Mouse (Mus musculus) adrenal gland, postnatal 25 days (tissue): Measurements from ENCODE around the gene Pno1. TPM values are rescaled to one million over a fixed set of nuclear protein-coding genes. Genes with fewer than 3 reads are reported as not detected.
A peak's percentile ranks its signal among the peaks of the same experiment; 100 is the strongest.
"Not testable (repeated sequence)": the region's sequence is repeated elsewhere in the genome, so short reads cannot be mapped to it uniquely, and the experiment has no call there.

Experiments
- DNase-seq: peaks from one replicate; pipeline ENCODE4 v3.0.0; 2021; ENCODE audit warnings: mixed read lengths
- long read RNA-seq: library from polyadenylated mRNA; stranded (forward); transcript quantifications from one replicate; pipeline ENCODE4 v2.0.0, GENCODE M21; 2021
- total RNA-seq: library from RNA; stranded (reverse); gene quantifications from 2 replicates; pipeline ENCODE4 v1.2.3, GENCODE M21; 2021

Pno1 gene
- total RNA-seq, result 45.3 and 49.9 TPM in 2 replicates
- long read RNA-seq, transcript Pno1-201 (7 exons, 1,544 nt), result major isoform, 57 of 58 reads
- long read RNA-seq, partial matches to known transcripts, result 1 of 58 reads
- long read RNA-seq, other reads (novel, unspliced or antisense), result 0 of 58 reads

GRCm38 (mm10) chr11:17211258-17212140 lies at the start of gene Pno1:
Pno1 (minus strand) TSS chr11:17211568.
- peak; percentile 95 for DNase-seq

GRCm38 (mm10) chr11:17257861-17258260 lies 46.5 kb upstream of the Pno1 start:
- peak; percentile 31 for DNase-seq

DNA sequence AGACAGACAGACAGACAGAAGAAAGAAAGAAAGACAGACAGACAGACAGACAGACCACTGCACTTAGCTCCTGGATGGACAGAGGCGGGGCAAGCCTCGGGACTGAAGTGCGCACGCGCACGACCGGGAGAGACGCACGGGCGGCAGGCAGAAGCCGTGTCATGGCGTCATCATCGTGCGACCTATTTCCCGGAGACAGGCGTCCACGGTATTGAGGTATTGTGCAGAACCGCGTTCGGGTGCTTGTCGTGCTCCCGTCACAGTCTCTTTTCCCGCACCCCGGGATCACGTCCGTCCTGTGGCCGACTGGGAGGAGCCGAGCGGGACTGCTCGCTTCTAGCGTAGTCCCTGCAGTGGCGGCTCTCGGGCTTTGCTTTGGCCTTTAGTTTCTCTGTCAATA lies 46.1 kb upstream of the Pno1 start, which contains the start of gene C1d:
TSS of gene C1d (plus strand) at position 137 of the 400 bp plus-strand sequence.
- DNase-seq, result peak; percentile 97

- no peak for DNase-seq
Observed at GRCm38 (mm10) chr11:17256813-17257365, 45.5 kb upstream of the Pno1 start.

- DNase-seq, result no peak
Observed at GRCm38 (mm10) chr11:17248715-17249114, 37.3 kb upstream of the Pno1 start.

DNA sequence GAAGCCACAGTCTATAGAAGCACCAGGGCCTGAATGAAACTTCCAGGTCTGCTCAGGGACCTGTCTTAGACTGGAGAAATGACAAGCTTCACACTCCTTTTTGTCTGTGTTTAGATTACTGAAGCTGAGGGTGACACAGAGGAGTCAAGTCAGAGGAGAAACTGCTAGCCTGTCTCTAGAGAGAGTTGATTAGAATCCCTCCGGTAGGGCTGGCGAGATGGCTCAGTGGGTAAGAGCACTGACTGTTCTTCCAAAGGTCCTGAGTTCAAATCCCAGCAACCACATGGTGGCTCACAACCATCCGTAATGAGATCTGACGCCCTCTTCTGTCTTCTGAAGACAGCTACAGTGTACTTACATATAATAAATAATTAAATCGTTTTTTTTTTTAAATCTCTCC lies 27.2 kb upstream of the Pno1 start:
- DNase-seq, result not testable (repeated sequence)

DNA sequence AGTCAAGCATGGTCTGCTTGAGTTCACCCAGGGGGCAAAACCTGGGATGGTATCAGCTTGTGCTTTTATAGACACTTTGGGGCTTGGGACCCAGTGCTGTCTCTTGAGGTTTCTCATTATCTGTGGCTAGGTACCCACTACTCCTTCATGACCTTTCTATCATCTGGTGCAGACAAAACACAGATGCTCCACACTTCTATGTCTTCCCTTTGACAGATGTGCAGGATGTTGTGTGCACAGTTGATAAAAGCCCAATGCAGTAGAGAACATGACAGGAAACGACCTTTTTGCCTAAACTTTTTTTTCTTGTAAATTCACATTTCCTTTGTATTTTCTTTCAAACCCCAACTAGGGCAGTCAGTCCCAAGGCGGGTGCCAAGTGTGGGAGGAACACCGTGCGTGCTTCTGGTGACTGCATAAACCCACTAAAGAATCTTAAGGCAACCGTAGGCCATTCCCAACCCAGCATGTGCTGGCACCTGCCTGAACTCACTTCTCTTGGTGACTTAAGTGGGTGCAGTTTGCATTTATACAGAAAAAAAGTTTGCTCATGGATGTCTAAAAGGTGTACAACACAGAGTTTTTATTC lies 25.2 kb upstream of the Pno1 start:
- no peak for DNase-seq

- no peak for DNase-seq
Observed at GRCm38 (mm10) chr11:17232792-17233191, 21.4 kb upstream of the Pno1 start.

GRCm38 (mm10) chr11:17221126-17221525 lies 9.8 kb upstream of the Pno1 start:
- no peak for DNase-seq

- DNase-seq, result no peak
Observed at GRCm38 (mm10) chr11:17215475-17215874, 4.1 kb upstream of the Pno1 start.

- DNase-seq, result no peak
Observed at GRCm38 (mm10) chr11:17212903-17213509, 1.6 kb upstream of the Pno1 start.

DNA sequence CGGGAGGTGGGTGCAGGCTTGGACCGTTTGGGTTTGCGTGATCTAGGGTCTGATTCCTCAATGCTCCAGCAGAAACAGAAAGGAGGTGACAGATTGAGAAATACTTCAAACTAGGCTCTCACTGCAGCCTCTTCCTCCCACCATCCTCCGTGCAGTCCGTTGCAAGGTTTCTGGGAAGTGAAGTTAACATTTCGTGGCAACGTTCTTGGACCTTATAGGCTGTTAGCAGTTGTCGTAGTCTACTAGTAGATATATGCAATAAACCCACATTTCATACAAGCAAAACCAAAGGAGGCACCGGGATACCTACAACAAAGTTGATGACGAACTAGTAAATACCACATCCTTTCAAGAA lies 750 bp upstream of the Pno1 start:
- DNase-seq, result no peak

DNA sequence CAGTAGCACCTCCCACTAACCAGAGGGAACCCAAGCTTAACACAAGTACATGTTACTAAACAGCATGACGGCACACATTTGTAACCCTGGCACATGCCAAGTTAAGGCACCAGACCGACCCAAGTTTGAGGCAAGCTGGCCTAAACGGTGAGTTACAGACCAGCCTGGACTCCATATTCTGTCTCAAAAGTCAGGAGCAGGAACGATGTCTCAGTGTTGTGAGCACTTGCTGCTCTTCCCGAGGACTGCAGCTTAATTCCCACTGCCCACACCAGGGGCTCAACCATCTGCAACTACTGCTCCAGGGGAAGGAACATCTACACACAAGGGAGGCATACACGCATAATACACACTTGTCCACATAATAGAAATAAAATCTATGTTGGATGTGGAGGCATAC lies 8.9 kb downstream of the Pno1 start:
- no peak for DNase-seq

- no peak for DNase-seq
Observed at GRCm38 (mm10) chr11:17200936-17201335, 10.4 kb downstream of the Pno1 start.

- no peak for DNase-seq
Observed at GRCm38 (mm10) chr11:17199840-17200501, 11.4 kb downstream of the Pno1 start.

DNA sequence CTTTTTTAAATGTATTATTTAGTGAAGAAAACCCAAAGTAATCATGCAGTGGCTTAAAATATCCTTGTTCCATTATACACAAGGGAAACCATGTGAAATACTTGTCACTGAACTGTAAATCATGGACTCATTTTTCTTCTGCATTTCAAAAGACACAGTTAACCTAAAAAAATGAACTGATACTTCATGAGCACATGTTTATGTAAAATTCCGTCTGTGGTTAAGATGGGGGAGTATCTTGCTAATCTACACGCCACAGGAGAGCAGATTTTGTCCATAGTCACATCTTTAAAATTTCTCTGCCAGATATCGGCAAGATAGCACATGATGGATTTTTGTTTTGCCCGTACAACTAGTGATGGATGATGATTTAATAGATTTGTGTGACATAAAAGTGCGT lies 12.2 kb downstream of the Pno1 start:
- DNase-seq, result no peak

GRCm38 (mm10) chr11:17192151-17192844 lies 19.1 kb downstream of the Pno1 start:
- no peak for DNase-seq

DNA sequence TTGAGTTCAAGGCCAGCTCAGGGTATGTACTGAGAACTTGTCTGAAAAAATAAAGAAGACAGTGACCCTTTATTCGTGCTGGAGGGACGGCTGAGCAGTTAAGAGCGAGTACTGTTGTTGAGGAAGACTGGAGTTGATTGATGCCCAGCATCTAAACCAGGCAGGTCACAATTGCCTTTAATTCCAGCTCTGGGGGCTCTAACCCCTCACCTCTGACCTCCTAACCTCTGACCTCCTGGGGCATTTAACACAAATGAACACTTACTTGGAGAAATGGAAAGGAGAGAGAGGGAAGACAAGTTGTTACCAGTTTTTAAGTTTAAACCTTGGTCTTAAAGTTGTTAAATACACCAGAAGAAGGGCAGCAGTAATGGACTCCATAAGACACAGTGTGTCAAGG lies 22.6 kb downstream of the Pno1 start:
- DNase-seq, result no peak

- no peak for DNase-seq
Observed at GRCm38 (mm10) chr11:17187649-17188048, 23.7 kb downstream of the Pno1 start.

- no peak for DNase-seq
Observed at GRCm38 (mm10) chr11:17183165-17183564, 28.2 kb downstream of the Pno1 start.

- no peak for DNase-seq
Observed at GRCm38 (mm10) chr11:17181807-17182206, 29.6 kb downstream of the Pno1 start, which contains the start of gene Wdr92. Wdr92 (plus strand) TSS chr11:17182107.
